Mouse (Mus musculus) lung, postnatal 0 days (tissue): Measurements from ENCODE around the gene Cep295nl.

Source experiments
- CTCF ChIP-seq: IDR thresholded peaks from 2 replicates; pipeline ENCODE4 v1.5.1; 2016; ENCODE audit warnings: antibody characterized with exemption, mild to moderate bottlenecking
- EP300 ChIP-seq: IDR thresholded peaks from 2 replicates; pipeline ENCODE4 v1.6.1; 2016; ENCODE audit warnings: antibody characterized with exemption, mild to moderate bottlenecking, control low read depth

DNA sequence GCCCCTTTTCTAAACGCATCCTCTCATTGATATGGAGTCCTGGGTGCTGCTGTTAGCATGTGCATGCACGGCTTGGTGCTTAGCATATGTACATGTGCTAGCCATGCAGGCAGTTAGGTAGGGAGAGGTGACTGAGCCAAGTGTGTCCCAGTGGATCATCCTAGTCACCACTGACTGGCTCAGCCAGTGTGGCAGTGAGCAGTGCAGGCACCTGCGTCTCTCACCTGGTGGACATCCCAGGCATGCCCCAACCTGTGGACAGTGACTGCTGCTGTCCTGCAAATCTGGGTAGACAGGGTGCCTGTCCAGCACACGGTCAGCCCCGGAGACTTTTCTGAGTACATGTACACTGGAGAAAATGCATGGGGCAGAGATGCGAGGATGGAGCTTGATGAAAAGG, 13.8 kb downstream of the Cep295nl start:
- TF ChIP-seq CTCF (no peak), EP300 (no peak)
